Mouse (Mus musculus): ENCODE data around the gene Scoc.
"Not testable (repeated sequence)": the region's sequence is repeated elsewhere in the genome, so short reads cannot be mapped to it uniquely, and the experiment has no call there.

Scoc gene

DNA sequence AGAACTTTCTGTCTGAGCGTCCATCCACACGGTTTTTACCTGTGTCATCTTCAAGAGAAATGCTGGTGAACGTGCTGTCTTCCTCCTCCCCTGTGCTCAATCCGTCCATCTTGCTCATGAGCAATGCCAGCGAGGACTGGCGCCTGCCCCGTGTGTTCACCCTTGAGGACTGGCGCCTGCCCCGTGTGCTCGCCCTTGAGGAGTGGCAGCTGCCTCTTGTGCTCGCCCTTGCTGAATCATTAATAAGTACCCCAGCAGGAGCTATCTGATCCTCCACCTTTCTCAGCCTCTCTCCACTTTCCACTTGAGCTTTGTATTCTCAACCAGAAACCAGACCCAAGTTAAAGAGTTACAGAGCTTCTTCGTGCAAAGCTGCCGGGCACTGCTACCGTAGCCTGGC is at the start of gene Scoc:
Gene Scoc (minus strand): TSS at position 170 of the 400 bp plus-strand sequence.
- no peak for DNase-seq (ENCODE audit: low read depth, low spot score)

GRCm38 (mm10) chr8:83459606-83460005 is 1.4 kb upstream of the Scoc start:
- no peak for DNase-seq (ENCODE audit: low read depth, low spot score)

DNA sequence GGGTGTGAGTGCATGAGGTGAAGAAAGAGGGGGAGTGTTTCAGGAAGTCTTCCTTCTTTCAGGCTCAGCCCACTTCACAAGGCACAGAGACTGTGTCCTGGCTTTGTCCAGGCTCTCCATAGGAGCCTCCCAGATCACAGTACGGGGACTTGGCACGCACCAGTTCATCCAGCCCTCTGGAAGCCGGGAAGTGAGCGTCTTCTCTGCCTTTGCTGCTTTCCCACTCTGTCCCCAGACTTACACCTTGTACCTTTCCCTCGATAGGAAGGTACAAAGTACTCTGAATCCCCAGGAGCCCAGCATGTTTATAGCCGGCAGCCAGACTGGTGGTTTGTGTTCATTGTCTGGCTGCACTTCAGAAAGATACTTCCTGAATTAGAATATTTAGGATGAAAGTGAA is 1.1 kb downstream of the Scoc start:
- DNase-seq (ENCODE audit: low read depth, low spot score): no peak

GRCm38 (mm10) chr8:83451056-83451455 is 7.1 kb downstream of the Scoc start:
- peak; percentile 27 for DNase-seq (ENCODE audit: low read depth, low spot score)

DNA sequence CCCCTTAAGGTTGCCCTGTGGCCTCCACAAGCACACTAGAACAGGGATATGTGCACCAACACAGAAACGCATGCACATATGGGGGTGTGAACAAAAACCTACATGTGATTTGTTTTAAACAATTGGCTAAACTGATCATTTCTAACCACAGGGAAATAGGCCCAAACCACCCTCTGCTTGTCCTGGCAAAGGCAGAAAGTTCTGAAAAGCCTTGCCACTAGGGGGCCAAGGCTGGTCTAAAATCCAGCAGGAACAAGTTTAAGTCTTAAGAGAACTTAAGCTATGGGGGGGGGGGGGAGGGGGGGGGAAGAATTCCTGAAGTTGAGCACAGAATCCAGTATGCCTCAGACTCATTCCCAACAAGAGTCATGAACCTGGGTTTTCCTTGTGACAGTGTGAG is 8.2 kb downstream of the Scoc start:
- DNase-seq (ENCODE audit: low read depth, low spot score): no peak

DNA sequence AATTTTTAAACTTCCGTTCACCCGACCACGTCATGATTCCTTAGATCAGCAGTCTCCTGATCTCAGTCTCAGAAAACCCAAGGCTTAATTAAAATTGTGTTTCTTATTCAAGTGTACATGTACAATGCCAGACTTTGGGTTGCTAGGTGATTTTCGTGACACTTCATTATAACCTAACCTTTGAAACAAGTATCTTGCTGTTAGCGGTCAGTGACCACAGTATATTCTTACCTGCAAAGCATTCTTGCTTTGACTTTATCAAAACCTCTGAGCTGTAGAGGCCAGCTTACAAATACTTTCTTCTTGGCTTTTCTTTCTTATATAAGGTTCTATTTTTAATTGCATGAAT is 15.2 kb downstream of the Scoc start:
- no peak for DNase-seq (ENCODE audit: low read depth, low spot score)

GRCm38 (mm10) chr8:83442243-83443051 is 15.7 kb downstream of the Scoc start:
- peak; percentile 95 for DNase-seq (ENCODE audit: low read depth, low spot score)

GRCm38 (mm10) chr8:83441656-83442242 is 16.4 kb downstream of the Scoc start:
- DNase-seq (ENCODE audit: low read depth, low spot score): no peak

DNA sequence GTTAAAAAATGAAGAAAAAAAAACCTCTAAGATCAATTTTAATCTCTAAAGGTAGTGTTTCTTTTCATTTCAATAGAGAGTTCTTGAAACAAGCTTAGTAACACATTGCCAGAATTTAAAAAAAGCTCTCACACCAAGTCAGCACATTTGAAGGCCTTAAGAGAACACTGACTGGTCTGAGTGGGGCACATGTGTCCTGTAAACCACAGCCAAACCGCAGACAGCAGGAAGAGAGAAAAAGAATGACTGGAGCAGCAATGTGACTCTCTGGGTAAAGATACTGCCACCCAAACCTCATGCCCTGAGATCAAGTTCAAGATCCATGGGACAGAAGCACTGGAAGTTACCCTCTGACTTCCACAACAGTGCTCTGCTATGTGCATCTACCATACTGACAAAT is 21.1 kb downstream of the Scoc start:
- DNase-seq (ENCODE audit: low read depth, low spot score): no peak

GRCm38 (mm10) chr8:83429071-83429524 is 29.1 kb downstream of the Scoc start:
- no peak for DNase-seq (ENCODE audit: low read depth, low spot score)

- not testable (repeated sequence) for DNase-seq (ENCODE audit: low read depth, low spot score)
These were observed 29.6 kb downstream of the Scoc start for GRCm38 (mm10) chr8:83428621-83429020.

GRCm38 (mm10) chr8:83426949-83427348 is 31.2 kb downstream of the Scoc start:
- no peak for DNase-seq (ENCODE audit: low read depth, low spot score)

- DNase-seq (ENCODE audit: low read depth, low spot score): no peak
These were observed 32.0 kb downstream of the Scoc start for GRCm38 (mm10) chr8:83426104-83426759.

- no peak for DNase-seq (ENCODE audit: low read depth, low spot score)
These were observed 33.0 kb downstream of the Scoc start for GRCm38 (mm10) chr8:83425202-83425601.

DNA sequence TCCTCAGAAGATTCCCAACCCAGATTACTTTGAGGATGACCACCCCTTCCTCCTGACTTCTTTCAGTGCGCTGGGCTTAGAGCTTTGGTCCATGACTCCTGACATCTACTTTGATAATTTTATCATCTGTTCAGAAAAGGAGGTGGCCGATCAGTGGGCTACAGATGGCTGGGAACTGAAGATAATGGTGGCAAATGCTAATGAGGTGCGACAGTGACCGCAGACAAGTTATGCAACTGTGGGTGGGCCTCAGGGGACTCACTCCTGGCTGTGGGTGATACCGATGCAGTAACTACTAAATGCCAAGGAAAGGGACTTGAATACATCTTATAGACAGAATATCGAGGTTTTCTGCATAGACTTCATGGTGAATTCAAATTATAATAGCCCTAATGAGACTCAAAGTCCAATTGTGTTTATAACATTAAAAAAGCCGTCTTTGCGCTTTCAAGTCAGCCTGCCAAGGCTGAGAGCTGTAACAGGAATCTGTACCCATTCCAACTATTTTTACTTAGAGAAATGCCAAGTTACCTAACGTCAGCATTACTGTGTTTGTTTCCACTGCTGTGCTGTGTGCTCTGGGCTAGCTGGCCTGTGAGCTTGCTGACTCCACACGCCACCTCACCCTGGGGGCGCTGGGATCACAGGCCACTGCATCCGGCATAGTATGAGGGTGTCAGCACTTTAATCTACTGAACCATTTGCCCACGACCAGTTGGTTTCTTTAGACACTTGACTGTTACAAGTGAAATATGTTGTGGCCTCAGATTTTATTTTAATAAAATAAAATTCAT is 35.0 kb downstream of the Scoc start:
- DNase-seq (ENCODE audit: low read depth, low spot score): no peak

DNA sequence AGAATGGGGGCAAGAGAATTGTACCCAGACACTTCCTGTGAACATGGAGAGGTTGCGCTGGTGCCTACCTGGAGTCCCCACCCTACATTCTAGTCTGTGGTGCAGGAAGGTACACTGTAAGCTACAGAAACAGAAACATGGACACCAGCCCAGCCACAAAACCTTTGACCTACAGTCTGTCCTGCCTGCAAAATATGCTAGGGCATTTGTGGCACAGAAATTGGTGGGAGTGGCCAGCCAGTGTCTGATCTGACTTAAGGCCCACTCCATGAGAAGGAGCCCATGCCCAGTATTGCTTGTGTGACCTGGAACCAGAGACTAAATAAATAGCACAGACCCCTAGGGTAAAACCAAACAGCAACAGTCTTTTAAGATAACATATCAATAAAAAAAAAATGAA is 36.8 kb downstream of the Scoc start:
- no peak for DNase-seq (ENCODE audit: low read depth, low spot score)

GRCm38 (mm10) chr8:83418805-83419516 is 39.2 kb downstream of the Scoc start:
- DNase-seq (ENCODE audit: low read depth, low spot score): no peak

GRCm38 (mm10) chr8:83417970-83418369 is 40.2 kb downstream of the Scoc start:
- DNase-seq (ENCODE audit: low read depth, low spot score): no peak

- no peak for DNase-seq (ENCODE audit: low read depth, low spot score)
These were observed 41.3 kb downstream of the Scoc start for GRCm38 (mm10) chr8:83416878-83417277.

GRCm38 (mm10) chr8:83408496-83408895 is 49.7 kb downstream of the Scoc start:
- DNase-seq (ENCODE audit: low read depth, low spot score): no peak

DNA sequence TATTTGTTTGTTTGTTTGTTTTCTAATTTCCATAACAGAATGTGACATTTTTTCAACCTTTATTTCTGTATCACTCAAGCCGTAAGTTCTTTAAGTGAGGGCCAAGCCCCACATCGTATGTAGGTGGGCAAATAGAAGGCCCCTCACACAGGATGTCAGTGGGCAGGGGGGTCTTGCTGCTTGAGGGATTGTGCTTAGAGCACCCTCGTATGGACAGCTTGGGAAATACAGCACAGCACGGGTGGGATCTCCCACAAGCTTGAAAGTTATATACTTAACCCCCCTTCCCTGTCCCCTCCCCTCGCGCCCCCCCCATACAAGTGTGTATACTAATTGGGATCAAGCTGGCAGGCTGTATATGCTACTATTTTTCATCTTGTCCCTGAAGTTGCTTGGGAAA is 51.4 kb downstream of the Scoc start:
- peak; percentile 47 for DNase-seq (ENCODE audit: low read depth, low spot score)
